Mouse (Mus musculus) CD8-positive naive resting alpha-beta T cell, adult 2 months (primary cell): ENCODE measurements at regions not wholly inside any gene's neighbourhood (a gene's known extent, or its start where the extent isn't known, plus 50 kb on each side); places are given as distances from the start of the nearest gene placed in this dataset.

Experiments
- DNase-seq, 2 experiments: peaks; one replicate each; pipeline ENCODE4 v3.0.0; 2022; ENCODE audit warnings: low read depth in 2 of 2, low spot score in 2 of 2

GRCm38 (mm10) chr3:41312492-41312891, 229.6 kb upstream of the Pgrmc2 start:
- DNase-seq, result no peak

DNA sequence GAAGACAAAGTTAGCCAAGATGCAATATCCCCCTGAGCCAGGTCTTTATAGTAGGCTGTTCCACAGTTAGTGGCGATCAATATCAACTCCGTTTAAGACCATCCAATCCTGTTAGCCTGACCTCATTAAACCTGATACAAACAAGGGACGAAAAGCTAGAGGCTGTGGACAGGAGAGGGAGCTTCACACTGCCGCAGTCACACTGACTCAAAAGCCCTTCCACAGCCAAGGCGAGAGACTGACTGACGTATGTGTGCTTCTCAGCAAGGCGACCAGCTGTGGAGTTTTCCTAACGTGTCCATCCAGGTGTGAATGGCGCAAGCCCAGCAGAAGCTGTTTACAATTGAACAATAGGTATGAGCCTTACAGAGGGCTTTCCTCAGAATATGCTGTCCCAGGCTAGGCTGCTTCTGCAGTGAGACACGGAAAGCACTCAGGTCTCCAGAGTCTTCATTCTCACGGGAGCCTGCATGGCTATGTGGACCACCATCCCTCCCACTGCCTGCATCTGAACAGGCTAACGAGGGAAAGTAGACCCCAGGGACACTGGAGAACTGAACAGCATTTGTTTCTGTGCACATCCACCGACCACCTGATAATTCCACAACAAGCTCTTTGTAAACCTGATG, 224.7 kb upstream of the Pgrmc2 start:
- DNase-seq, result no peak

DNA sequence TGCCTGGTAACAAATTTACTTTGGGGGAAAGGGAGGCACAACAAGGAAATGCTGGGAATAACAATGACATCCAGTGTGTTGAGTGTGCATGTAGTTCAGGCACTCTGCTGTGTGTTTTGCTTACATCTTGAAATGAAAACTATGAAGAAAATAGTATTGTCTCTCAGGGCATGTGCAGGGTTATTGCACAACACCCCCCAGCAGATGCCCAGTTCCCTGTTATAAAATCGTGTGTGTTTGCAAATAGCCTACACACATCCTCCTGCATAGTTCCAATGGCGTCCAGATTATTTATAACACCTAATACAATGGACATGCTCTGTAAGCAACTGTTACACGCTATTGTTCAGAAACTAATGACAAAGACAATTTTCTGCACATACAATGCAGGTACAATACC, 220.0 kb upstream of the Pgrmc2 start:
- DNase-seq, result no peak

GRCm38 (mm10) chr3:41298776-41299175, 215.9 kb upstream of the Pgrmc2 start:
- no peak for DNase-seq

DNA sequence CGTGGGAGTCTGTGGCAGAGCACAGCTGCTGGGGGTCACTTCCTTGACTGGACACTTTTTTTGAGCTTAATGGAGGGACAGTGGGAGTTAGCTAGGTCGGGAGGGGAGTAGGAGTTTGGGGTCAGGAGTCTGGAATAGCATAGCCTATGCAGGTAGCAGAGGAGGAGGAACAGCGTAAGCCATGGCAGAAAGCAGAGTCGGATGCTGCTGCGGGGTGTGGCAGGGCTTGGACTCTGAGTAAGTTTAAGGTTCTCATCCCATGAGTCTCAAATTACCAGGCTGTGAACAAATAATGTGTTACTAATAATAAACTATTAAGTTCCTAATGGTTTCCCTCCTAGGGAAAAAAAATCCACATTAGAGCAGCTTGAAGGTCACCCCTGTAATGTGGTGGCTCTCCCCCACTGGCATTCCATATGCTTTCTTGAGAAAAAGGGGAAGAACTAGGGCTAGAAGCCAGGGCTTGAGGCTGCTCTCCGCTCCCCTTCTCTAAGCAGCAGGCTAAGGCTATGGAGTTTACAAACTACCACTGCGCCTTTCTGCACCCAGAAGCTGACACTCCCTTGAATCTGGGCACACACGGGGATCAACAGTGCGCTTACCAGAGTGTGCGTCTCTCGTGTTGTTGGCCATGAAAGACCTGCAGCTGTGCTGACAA, 213.4 kb upstream of the Pgrmc2 start:
- no peak for DNase-seq

- DNase-seq, result no peak
Observed at GRCm38 (mm10) chr3:41295150-41295549, 212.3 kb upstream of the Pgrmc2 start.

DNA sequence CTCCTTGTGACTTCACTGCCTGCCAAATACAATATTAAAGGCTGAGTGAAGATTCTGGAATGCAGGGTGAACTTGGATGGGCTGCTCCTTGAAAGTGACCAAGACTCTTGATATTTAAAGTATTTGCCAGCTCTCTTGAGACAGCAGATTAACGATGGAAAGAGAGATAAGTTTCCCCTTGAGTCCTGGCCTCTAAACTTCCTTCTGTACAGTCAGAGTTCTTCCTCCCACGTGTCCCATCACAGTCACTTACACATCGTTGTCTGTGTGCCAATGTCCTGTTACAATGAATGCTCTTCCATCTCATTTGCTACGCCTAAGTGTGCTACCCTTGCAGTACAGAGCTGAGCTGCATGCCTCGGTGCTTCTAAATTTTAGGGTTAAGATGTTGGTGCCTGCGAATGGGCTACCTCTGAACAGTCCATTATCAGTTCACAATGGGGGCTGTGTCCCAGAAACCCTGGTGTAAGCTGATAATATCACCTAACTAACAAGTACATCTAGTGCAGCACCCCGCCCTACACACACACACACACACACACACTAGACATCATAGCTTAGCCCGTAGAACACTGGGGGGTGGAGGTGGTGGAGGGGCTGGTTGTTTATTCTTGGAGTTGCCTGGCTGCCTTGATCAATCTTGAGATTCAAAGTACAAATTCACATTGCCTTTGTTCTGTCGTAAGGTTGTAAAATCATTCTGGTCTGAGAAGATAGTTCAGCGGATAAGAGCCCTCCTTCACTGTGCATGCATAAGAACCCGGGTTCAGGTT, 207.9 kb upstream of the Pgrmc2 start:
- DNase-seq, result no peak

- DNase-seq, result no peak
Observed at GRCm38 (mm10) chr3:41288735-41289134, 205.9 kb upstream of the Pgrmc2 start.

DNA sequence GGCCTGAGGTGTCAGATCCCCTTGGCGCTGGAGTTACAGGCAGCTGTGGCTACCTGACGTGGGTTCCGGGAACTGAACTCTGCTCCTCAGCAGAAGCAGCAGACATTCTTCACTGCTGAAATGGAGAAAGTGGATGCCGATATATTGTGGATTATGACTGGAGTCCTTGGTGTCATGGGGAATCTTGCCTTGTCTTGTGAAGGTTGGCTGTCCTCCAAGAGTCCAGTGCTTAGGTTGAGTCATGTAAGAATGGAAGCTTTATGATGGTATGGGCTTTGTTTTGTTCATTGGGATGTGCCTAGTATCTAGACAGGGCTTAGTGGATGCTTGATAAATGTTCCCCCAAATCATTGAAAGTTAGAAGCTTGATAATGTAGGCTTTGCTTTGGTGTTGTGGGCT, 205.2 kb upstream of the Pgrmc2 start:
- DNase-seq, result no peak

- no peak for DNase-seq
Observed at GRCm38 (mm10) chr3:41285336-41285735, 202.5 kb upstream of the Pgrmc2 start.

- no peak for DNase-seq
Observed at GRCm38 (mm10) chr3:41284897-41285296, 202.1 kb upstream of the Pgrmc2 start.

GRCm38 (mm10) chr3:41282431-41283037, 199.7 kb upstream of the Pgrmc2 start:
- DNase-seq, result no peak

DNA sequence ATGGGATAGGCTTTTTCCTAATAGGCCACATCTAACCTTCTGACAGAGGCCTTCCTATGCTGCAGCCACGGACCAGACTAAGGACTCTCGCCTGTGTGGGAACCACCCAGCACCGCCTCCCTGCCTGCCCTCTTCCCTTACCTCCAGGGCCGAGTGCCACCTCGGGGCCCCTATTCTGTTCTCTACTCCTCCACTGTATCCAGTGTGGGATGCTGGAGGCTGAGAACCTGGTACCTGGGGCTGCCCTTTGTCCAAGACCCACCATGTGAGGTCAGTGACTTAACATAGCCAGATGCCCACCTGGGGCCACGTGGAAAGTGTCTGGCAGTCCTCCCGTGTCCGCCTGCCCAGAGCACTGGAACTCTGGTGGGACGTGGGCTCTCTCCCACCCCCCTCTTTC, 193.2 kb upstream of the Pgrmc2 start:
- DNase-seq, result no peak

GRCm38 (mm10) chr3:41268516-41268915, 185.7 kb upstream of the Pgrmc2 start:
- DNase-seq, result no peak

DNA sequence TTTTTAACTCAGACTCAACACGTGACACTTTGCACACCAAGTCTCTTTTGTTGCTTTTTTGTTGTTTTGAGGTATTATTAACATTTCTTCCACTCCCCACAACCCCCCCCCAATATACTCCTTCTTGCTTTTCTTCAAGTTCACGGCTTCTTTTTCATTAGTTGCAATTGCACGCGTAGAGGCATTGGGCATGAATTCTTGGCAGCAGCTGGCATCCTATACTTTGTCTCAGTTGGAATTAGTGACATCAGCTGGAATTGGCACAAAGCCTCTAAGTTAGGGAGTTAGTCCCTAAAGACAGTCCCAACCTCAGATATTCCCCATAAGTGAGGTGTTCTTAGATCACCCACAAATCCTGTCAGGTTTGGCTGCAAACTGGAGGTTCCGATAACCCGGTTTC, 183.4 kb upstream of the Pgrmc2 start:
- no peak for DNase-seq

DNA sequence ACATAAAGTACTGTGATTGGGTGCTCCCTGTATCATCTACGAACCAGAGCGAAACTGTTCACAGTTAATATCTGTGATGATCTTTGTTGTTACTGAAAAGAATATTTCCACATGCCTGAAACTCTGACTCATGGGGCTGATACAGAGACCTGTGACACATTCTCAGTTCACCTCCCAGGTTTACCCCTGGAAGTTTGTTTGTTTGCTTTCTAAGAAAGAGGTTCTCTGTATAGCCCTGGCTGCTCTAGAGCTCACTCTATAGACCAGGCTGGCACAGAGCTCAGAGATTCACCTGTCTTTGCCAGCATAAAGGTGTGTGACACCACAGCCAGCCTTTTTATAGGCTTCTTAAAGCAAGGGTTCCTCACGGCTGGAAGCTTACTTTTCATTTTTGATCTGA, 182.6 kb upstream of the Pgrmc2 start:
- DNase-seq, result no peak

DNA sequence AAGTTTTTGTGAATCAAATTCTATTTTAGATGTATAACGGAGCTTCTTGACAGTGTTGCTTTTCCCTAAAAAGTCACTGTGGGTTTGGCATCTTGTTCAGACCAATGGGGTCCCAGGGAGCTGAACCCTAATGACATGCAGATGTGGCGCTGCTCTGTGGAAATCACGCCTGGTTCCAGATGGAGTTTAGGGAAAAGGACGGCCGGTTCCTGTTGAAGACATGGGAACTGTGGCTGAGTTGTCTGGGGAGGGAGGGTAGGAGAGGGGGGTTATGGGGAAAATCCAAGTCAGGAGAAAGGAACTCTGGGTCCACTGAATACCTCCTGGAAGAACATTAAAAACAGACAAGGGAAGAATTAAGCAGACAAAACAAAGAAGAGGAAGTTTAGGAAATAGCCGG, 175.4 kb upstream of the Pgrmc2 start:
- no peak for DNase-seq

- DNase-seq, result no peak
Observed at GRCm38 (mm10) chr3:41244960-41245359, 162.1 kb upstream of the Pgrmc2 start.

GRCm38 (mm10) chr3:41241856-41242552, 159.2 kb upstream of the Pgrmc2 start:
- no peak for DNase-seq

DNA sequence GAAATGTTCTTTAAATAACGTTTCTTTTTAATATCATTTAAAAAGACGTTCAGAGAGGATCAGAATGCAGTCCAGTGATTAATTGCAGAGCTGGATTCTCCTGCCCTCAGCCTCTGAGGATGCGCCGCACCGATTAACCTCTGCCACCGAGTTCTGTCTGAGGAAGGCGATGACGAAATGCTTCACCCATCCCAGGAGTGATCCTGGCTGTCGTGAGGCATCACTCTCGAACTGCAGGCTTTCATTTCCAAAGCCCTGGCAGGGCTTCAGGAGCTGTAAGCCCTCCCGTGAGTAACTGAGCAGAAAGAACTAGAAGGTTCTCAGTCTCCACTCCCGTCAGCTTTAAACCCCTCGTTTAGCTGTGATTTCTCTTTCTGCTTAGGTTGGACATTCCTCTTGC, 157.0 kb upstream of the Pgrmc2 start:
- DNase-seq, result no peak

- DNase-seq, result no peak
Observed at GRCm38 (mm10) chr3:41239246-41239645, 156.4 kb upstream of the Pgrmc2 start.
